Mouse (Mus musculus) liver, embryonic 14.5 days (tissue): ENCODE measurements around the gene Ccdc73. TPM values are rescaled to one million over a fixed set of nuclear protein-coding genes. Genes with fewer than 3 reads are reported as not detected.

Experiments
- ATAC-seq: fragments of 200-750 bp; cut with Nextera tagmentation; 2 replicates; pipeline ENCODE4 v1.8.0; 2017; ENCODE audit warnings: moderate number of reproducible peaks, mild to moderate bottlenecking, moderate library complexity; ENCODE audit not compliant: insufficient read depth
- DNase-seq, 3 experiments: peaks; one replicate each; pipeline ENCODE4 v3.0.0-alpha.2; 2012 to 2013; ENCODE audit warnings: low read depth in 3 of 3, low spot score in 3 of 3
- H3K27ac ChIP-seq: fragments of 300-500 bp; sonication (generic); 2 replicates; pipeline ENCODE4 v1.5.1; 2014; ENCODE audit warnings: moderate library complexity, mild to moderate bottlenecking, control low read depth, inconsistent platforms
- H3K27me3 ChIP-seq: fragments of 300-500 bp; sonication (generic); 2 replicates; pipeline ENCODE4 v1.6.1; 2014; ENCODE audit warnings: mild to moderate bottlenecking, low read length, moderate library complexity; ENCODE audit not compliant: control insufficient read depth, insufficient read depth
- H3K36me3 ChIP-seq: fragments of 300-500 bp; sonication (generic); replicated peaks from 2 replicates; pipeline ENCODE4 v1.6.1; 2014; ENCODE audit warnings: low read depth; ENCODE audit not compliant: control insufficient read depth, insufficient read depth
- H3K4me1 ChIP-seq, 2 experiments: fragments of 200-500 bp in 1 of 2; fragments of 300-500 bp in 1 of 2; sonication (generic) in 1 of 2; replicated peaks; 2 replicates each; pipeline ENCODE4 v1.6.1; 2012 to 2014; ENCODE audit warnings: antibody characterized with exemption in 1 of 2, inconsistent platforms in 1 of 2, low read length in 1 of 2; ENCODE audit not compliant: control insufficient read depth in 2 of 2, insufficient read depth in 2 of 2
- H3K4me2 ChIP-seq: fragments of 300-500 bp; sonication (generic); 2 replicates; pipeline ENCODE4 v1.6.1; 2014; ENCODE audit warnings: low read depth, mild to moderate bottlenecking, control low read depth, moderate library complexity
- H3K4me3 ChIP-seq, 2 experiments: fragments of 200-500 bp in 1 of 2; fragments of 300-500 bp in 1 of 2; sonication (generic) in 1 of 2; 2 replicates each; pipeline ENCODE4 v1.5.1; 2012 to 2014; ENCODE audit warnings: low read depth in 2 of 2, low read length in 2 of 2, mild to moderate bottlenecking in 2 of 2, control low read depth in 1 of 2, inconsistent platforms in 1 of 2, moderate library complexity in 1 of 2; ENCODE audit not compliant: insufficient read depth in 1 of 2
- H3K9ac ChIP-seq: fragments of 300-500 bp; sonication (generic); replicated peaks from 2 replicates; pipeline ENCODE4 v1.6.1; 2014; ENCODE audit warnings: mild to moderate bottlenecking, control low read depth, moderate library complexity
- H3K9me3 ChIP-seq: fragments of 300-500 bp; sonication (generic); 2 replicates; pipeline ENCODE4 v1.6.1; 2016; ENCODE audit warnings: low read length, mixed read lengths; ENCODE audit not compliant: control insufficient read depth
- CTCF ChIP-seq: IDR thresholded peaks from 2 replicates; pipeline ENCODE4 v1.5.1; 2016; ENCODE audit warnings: antibody characterized with exemption, low read depth, control low read depth
- EP300 ChIP-seq: IDR thresholded peaks from 2 replicates; pipeline ENCODE4 v1.6.1; 2016; ENCODE audit warnings: antibody characterized with exemption, low read depth
- WGBS: fragments of 180-500 bp; shearing (Covaris S2); extraction: QIAGEN DNeasy Blood & Tissue Kit; methylation state at CpG from one replicate; pipeline ENCODE4 v1.1.7; 2014; ENCODE audit not compliant: insufficient replicate concordance; 5-methylcytosine and 5-hydroxymethylcytosine counted together
- polyA plus RNA-seq, 2 experiments: library from polyadenylated mRNA; depleted of rRNA in 1 of 2; stranded (reverse) in 1 of 2; unstranded in 1 of 2; fragments of >200 nt; fragmentation: Nextera tagmentation in 1 of 2; extraction: Ambion mirVana in 1 of 2; gene quantifications; 2 replicates each; pipeline versions ENCODE4 v1.2.1 to v1.2.3; 2012 to 2014

The Ccdc73 gene
- polyA plus RNA-seq, 2 experiments = 2.1 to 2.5 TPM

DNA sequence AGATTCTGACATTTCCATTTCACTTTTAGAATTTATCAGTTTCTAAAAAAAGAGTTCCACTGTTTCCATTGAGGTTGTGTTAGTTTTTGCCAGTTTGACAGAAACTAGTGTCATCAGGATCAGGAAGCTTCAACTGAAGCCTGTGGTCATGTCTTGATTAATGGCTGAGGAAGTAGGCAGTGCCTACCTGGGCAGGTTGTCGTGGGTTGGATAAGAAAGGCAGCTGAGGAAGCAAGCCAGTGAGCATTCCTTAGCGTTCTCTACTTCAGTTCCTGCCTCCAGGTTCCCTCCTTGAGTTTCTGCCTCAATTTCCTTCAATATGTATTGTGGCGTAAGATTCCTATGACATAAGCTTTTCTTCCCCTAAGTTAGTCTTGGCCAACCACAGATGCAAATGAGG is 118.2 kb downstream of the Ccdc73 start:
- TF ChIP-seq EP300 (no peak), CTCF (no peak)
- DNase-seq (no peak), ATAC-seq (no peak)
- H3K4me3 ChIP-seq = no peak overlapping the region
- H3K36me3 ChIP-seq = no peaks in the 10 kb centered on the region
- H3K9ac ChIP-seq = no peak overlapping the region
- no peak overlapping the region for H3K27ac ChIP-seq
- no peaks in the 10 kb centered on the region for H3K9me3 ChIP-seq
- WGBS = 20% methylated on average over 3 of the region's 3 CpGs
- H3K4me1 ChIP-seq = no peaks in the 10 kb centered on the region
- no peaks in the 10 kb centered on the region for H3K27me3 ChIP-seq
- no peak overlapping the region for H3K4me2 ChIP-seq

DNA sequence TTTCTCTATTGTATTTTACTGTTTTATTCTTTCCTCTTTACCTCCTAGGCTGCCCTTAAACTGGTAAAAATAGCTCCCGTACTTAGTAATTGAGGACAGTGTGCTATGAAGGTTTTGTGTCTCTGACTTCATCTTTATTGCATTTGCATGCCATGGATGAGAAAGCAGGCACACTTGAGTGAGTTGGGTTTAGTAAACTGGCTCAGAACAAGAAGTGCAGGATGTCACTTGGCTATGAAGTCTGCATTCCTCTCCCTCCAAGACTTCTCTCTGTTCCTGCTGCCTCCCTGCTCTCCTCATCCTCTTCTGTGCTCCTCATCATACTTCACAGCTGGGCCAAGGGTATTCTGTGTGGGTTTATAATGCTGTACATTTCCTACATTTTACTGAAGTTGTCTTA is 121.4 kb downstream of the Ccdc73 start:
- WGBS = 79% methylated on average over 1 of the region's 1 CpGs
- Histone ChIP-seq H3K9me3 (no peaks in the 10 kb centered on the region), H3K36me3 (no peaks in the 10 kb centered on the region), H3K4me2 (no peak overlapping the region), H3K27me3 (no peaks in the 10 kb centered on the region), H3K4me1 (no peaks in the 10 kb centered on the region), H3K27ac (no peak overlapping the region), H3K4me3 (no peak overlapping the region), H3K9ac (no peak overlapping the region)
- ATAC-seq (no peak), DNase-seq (no peak)
- TF ChIP-seq EP300 (no peak), CTCF (no peak)

DNA sequence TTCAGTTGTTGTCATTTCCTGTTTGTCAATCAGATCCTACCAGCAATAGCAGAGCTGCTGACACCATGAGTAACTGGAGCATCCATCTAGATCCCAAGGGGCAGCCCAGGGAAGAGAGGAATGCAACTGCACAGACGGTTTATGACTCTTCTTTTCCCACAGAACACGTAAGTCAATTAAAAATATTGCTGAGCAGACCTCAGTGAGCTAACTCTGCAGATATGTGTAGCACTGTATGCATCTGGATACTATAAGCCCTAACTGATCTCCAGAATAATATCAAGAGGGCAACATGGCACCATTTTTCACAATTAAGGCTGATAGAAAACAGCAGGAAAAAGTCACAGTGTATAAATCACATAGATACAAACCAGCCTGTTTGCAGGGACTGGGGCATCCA is 126.8 kb downstream of the Ccdc73 start:
- TF ChIP-seq EP300 (no peak), CTCF (no peak)
- Histone ChIP-seq H3K4me3 (no peak overlapping the region), H3K36me3 (peaks cover 7% of the 10 kb centered on the region), H3K27me3 (no peaks in the 10 kb centered on the region), H3K4me2 (no peak overlapping the region), H3K9ac (no peak overlapping the region), H3K4me1 (0 out of 4 replicates have a peak, but pooled peaks cover 0 to 2% of the 10 kb centered on the region in 2 experiments), H3K9me3 (no peaks in the 10 kb centered on the region), H3K27ac (no peak overlapping the region)
- no peak for DNase-seq
- WGBS = 63% methylated on average over 2 of the region's 2 CpGs
- no peak for ATAC-seq

DNA sequence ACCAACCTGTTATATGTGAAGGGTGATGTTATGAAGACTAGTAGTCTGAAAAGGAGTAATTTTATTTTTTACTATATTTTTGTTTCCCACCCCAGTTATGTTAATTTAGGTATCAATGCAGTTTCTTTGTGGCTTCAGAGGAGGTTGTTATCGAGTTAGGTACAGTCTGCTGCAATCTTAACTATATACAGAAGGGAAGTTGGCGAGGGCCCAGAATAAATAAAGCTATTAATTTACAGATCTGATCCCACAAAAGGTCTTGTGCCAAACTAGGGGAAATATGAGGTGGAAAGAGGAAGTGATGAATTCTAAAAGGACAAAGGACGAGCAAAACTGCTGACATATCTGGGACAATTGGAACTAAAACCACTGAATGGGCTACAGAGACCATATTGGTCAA is 128.6 kb downstream of the Ccdc73 start:
- Histone ChIP-seq H3K27me3 (no peaks in the 10 kb centered on the region), H3K9me3 (no peaks in the 10 kb centered on the region), H3K4me1 (0 out of 4 replicates have a peak, but pooled peaks cover 0 to 2% of the 10 kb centered on the region in 2 experiments), H3K36me3 (peaks cover 7% of the 10 kb centered on the region), H3K4me3 (no peak overlapping the region), H3K9ac (no peak overlapping the region), H3K4me2 (no peak overlapping the region), H3K27ac (no peak overlapping the region)
- DNase-seq = no peak
- TF ChIP-seq CTCF (no peak), EP300 (no peak)
- 76% methylated on average over 3 of the region's 3 CpGs for WGBS
- no peak for ATAC-seq

DNA sequence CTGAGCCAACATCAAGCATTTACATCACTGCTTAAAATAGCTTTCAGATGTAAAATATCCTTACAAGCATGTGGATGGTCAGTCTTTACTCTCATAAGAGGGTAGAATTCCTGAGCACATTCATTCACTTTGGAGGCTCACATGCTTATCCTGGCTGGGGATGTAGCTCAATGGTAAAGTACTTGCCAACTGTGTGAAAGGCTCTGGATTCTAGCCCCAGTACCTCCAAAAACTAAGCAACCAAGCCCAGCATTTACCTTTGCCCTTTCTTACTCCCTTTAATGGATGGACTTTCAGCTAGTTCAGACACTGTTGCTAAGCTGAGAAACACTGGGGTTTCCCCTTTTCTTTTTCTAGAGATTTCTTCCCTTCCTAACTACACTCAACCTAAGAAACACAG is 139.6 kb downstream of the Ccdc73 start:
- no peaks in the 10 kb centered on the region for H3K9me3 ChIP-seq
- H3K27me3 ChIP-seq = no peaks in the 10 kb centered on the region
- H3K9ac ChIP-seq = no peak overlapping the region
- no peak overlapping the region for H3K4me2 ChIP-seq
- H3K36me3 ChIP-seq = peaks cover 50% of the 10 kb centered on the region
- ATAC-seq = no peak
- no peaks in the 10 kb centered on the region for H3K4me1 ChIP-seq
- H3K27ac ChIP-seq = no peak overlapping the region
- H3K4me3 ChIP-seq = no peak overlapping the region
- TF ChIP-seq CTCF = no peak
- TF ChIP-seq EP300 = no peak
- DNase-seq = no peak
